Mouse (Mus musculus) spleen, postnatal 4 days (tissue): Measurements from ENCODE around the gene Rsc1a1.

ENCODE experiments used
- DNase-seq, 2 experiments: peaks; one replicate each; pipeline ENCODE4 v3.0.0; 2022; ENCODE audit warnings: low spot score in 2 of 2

Rsc1a1 gene

DNA sequence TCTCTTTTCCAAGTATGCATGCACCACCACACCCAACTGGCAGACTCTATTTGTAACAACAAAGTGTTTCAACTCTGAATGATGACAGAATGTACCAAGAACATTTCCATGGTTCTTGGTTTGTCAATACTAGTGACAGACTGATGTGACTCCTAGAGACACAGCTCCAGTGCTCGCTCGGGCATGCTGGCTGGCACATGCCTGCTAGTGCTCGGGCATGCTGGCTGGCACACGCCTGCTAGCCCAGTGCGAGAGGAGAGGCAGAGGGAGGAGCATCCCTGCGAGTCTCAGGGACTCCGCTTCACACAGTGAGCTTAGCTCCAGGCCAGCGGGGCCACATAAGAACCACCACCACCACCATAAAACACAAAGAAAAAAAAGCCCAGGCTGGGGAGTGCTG lies 9.3 kb upstream of the Rsc1a1 start:
- no peak for DNase-seq

DNA sequence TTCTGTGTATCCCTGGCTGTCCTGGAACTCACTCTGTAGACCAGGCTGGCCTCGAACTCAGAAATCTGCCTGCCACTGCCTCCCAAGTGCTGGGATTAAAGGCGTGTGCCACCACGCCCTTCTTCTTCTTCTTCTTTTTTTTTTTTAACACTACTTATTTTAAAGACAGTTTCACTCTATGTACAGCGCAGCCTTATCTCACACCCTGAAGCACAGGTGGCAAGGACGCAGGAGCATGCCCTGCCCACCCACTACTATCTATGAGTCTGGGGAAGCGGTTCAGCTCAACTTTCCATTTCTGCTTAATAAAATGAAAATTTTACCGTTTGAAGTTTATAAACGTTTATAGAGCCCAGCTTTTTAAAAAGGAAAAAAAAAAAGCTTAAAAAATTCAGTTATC lies 3.1 kb upstream of the Rsc1a1 start:
- no peak for DNase-seq

DNA sequence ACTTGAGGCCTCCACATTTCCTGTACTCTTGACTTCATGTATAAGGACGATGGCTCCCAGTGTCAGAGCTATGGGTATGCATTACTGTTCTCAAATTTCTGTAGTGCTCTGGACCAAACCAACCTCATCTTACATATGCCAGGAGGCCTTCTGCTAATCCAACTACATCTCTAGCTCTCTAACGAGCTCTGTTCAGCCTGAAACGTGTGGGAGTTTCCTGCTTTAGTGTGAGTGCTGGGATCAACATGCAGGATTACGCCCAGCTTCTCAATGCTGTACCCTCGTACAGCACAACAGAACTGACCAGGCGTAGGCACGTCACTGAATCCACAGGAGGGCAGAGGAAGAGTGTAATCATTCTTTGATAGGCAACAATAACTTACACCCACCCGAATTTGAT lies 1.1 kb upstream of the Rsc1a1 start:
- DNase-seq: no peak

DNA sequence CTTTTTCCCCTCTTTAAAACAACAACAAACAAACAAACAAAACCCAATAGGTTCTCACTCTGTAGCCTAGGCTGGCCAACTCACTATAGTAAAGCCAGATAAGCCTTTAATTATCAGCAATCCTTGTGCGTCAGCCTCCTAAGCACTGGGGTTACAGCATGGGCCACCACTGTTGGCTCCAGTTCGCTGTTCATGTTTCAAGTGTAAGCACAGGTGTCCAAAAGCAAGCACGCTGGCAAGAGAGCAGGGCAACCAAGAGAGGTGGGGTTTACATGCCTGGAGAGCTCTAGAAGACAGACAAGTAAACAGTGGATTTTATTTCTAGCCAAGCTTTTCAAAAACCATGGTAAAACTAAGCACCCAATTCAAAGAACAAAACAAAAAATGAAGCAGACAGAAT lies 694 bp upstream of the Rsc1a1 start:
- DNase-seq: no peak

DNA sequence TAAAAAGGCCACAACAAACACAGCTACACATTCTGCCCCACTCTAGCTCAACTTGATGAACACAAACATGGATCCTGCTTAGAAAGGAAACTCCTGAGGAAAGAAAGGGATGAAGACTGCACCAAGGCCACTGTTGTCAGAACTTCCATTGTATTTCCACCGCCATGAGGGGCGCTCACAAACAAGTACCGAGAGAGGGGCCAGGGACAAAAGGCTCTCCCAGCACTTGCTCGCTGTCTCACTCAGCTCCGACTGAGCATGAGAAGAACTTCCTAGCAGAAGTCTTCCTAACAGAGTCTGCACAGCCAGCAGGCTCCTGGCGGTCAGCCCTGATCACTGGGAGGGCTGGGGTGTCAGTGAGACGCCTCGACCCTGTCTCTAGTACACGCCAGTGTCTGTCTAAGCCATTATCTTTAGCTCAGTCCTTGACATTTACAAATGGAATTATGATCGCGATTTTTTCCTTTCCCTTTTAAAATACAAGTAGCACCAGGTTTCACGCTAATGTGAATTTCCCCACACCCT lies 2.6 kb downstream of the Rsc1a1 start:
- DNase-seq: no peak

DNA sequence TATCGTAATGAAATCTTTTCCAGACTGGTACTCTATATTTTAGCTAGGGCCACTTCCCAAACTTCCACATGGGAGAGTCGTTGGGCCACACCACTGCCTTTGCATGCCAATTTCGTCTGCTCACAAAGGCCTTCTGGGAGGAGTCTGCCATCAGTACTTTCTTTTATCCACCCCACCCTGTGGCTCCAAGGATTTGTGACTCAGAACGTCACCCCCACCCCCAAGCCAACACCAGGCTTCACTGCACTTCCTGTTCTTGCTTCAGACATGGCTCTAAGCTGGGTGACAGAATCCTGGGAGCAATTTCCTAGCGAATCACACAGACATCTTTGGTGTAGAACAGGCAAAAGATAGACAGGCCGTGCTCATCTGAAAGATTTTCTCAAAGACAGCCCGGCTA lies 3.6 kb downstream of the Rsc1a1 start:
- no peak for DNase-seq

DNA sequence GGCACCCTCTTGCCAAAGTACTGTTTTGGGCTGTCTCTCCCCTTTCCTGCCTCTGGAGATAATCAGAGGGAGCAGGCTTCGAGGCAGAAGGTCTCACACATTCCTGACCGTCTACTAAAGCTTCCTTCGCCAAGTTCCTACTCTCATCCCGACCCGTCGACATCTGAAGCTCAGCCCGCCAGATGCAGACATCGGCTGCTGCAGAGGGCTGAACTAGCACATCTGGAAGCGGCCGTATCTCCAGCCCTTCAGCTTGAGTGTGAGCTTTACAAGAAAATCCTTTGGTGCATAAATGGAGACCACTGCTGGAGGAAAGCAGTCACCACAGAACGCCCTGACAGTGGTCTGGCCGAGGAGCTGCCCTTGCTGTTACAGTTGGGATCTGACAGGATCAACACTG lies 4.5 kb downstream of the Rsc1a1 start:
- DNase-seq: no peak

DNA sequence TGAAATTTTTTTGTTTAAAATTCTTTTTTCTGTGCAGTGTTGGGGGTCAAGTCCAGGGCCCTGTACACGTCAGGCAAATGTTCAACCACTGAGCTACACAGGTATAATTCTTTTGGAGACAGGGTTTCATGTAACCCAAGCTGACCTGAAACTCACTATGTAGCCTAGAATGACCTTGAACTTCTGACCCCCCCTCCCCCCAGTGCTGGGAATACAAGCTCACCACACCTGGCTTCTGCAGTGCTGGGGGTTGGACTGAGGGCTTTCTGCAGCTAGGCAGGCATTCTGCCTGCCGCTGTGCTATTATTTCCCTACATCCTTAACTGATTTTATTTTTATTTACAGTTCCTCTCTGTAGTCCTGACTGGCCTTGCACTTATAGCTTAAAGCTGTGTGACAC lies 6.4 kb downstream of the Rsc1a1 start:
- DNase-seq: no peak

DNA sequence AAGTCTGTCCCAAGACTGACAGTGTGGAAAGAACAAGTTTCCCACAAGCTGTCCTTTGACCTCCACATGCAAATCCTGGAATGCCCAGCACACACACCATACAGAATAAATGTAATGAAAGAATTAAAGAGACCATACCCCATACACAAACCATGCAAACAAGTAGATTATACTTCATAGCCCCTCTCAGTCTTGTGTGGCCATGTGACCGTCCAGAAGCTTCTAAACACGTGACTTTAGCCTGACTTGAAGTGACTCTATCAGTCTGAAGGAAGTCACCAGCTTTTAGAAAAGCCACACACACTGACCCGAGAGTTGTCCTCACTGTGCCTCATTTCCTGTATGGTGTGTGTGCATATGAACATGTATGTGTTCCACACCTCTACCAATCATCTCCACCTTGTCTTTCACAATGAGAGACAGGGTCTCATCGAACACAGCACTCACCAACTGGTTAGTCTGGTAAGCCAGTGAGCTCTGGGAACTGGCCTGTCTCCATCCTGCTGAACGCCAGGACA lies 8.9 kb downstream of the Rsc1a1 start:
- no peak for DNase-seq

DNA sequence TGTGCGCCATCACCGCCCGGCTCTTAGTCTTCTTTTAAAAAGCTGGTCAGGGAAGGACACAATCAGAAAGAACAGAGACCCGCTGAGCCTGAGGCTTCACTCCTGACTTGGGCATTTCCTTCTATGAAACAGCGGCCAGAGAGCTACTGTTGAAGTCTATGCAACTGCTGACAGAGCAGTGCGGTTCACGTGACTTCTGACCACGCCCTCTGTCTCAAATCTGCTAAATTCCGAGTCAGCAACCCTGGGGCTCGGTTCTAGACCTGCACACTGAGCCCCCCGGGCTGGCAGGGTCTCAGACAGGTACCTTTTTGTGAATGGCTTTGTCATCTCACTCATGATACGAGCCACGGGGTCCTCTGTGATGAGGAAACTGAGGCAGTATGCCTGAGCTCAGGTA lies 13.1 kb downstream of the Rsc1a1 start:
- no peak for DNase-seq

DNA sequence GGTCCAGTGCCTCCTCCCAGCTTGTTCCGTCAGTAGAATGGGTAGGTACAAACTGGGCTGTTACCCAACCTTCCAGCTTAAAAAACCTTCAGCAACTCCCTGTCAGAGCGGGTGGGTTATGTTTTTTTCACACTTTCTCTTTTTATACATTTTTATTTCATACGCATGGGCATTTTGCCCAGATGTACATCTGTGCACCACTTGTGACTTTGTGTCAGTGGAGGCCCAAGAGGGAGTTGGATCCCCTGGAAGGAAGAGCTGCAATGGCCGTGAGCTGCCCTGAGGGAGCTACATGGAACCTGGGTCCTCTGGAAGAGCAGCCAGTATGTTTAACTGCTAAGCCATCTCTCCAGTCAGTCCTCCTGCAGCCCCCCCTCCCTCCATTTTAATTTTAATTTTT lies 14.0 kb downstream of the Rsc1a1 start:
- DNase-seq: no peak

DNA sequence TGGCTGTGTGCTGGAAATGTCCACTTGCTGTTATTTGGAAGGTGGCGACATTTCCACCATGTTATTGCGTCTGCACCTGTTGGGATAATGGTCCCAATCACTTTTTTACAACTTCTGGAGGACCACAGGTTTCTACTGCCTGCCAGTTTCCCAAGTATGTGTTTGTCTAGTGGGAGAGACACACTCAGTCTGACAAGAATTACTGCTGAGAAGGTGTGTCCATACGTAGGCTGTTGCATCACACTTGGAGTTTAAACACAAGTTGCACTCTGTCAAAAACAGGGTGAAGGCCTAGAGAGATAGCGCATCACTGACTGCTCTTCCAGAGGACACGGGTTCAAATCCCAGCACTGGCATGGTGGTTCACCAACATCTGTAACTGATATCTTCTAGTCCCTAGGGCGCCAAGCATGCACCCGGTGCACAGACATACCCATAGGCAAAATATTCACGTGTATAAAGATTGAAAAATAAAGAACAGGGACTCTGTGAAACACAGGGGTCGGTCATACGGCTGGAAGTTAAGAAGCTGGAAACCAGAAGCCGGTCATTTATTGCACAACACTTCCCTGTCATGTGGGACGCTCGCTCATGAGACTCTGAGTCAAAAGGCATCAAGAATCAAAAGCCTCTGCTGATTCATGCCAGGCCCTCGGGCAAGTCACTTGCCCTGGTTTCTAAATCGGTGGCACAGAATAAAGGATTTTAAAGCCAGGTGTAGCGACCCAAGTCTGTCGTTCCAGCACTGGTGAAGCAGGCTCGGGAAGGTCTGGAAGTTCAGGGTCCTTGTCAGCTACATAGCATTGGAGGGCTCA lies 15.3 kb downstream of the Rsc1a1 start:
- DNase-seq: no peak

DNA sequence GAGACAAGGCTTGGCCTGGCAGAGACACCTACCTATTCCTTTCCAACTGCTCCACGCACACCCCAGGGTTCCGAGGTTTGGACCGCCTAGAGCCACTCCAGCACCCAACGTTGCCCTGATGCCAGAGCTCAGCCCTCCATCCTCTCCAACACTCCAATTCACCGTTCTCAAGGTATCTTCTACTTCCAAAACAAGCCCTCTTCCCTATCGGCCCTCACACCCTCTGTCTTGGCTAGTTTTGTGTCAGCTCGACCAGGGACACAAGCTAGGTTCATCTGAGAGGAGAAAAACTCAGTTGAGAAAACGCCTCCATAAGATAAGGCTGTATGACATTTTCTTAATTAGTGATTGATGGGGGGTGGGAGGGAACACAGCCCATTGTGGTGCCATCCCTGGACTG lies 20.6 kb downstream of the Rsc1a1 start, which contains the start of gene Plekhm2:
Plekhm2 (minus strand) TSS at position 101 of the 400 bp plus-strand sequence.
- DNase-seq: no peak

DNA sequence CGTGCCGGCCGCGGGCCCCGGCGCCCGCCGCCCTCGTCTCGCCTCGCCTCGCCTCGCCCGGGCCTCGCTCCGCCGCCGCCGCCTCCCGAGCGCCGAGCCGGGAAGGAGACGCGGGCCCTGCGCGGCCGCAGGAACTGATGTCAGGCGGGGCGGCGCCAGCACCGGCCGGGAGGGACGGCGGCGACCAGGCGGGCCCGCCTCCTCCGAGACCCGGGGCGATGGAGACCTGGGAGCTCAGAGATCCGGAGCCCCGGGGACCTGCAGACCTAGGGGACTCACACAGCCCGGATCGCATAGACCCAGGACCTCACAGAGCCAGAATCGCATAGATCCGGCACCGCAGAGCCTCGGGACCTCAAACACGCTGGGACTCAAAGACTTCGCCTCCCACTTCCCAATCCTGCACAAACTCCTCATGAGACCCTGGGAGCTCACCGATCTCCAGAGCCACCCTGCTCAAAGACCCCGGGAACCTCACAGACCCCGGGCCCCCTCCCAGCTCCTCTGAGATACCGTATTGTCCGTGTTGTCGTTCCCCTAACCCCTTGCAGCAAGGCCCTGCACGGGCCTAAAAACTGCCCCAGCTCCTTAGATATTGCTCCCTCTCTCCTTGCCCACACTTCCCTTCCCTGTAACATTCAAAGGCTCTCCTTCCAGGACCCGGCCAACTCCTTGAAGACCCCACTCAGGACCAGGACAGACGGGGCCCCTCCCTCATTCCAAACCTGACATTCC lies 21.2 kb downstream of the Rsc1a1 start:
- DNase-seq: peak; percentile 74 to 88

DNA sequence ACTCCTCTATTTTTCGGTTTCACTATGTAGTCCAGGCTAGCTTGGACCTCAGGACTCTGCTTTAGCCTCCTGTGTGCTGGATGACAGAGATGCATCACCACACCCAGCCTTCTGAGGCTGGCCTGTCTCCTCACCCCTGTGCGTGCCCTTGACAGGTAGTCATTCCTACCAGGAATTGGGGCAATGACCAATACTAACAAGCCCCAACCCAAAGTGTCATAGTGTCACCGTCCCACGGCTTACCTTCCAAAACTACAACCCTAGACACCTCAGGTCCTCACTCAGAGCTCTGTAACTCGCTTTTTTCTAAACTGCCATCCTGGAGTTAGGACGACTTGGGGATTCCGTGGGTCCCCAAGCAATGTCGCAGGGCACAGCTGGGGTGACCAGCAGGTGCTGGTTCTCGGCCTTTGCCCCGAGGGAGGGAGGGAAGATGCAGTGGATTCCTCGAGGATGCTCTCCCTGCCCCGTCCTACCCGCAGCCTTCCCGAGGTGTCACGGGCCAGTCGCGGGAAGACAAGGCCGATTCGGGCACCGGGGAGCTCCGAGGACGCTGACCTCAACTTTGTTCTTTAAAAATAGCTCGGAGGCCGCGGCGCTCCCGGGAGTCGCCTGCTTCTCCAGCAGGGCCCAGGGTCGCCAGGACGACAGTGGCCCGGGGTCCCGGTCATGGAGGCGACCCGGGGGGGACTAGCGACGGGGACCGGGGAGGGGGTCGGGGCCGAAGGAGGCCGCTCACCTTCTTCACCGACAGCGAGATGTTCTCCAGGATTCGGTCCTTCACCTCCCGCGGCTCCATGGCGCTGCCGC lies 22.1 kb downstream of the Rsc1a1 start:
- peak in 1 of 2 experiments; percentile 77 for DNase-seq

DNA sequence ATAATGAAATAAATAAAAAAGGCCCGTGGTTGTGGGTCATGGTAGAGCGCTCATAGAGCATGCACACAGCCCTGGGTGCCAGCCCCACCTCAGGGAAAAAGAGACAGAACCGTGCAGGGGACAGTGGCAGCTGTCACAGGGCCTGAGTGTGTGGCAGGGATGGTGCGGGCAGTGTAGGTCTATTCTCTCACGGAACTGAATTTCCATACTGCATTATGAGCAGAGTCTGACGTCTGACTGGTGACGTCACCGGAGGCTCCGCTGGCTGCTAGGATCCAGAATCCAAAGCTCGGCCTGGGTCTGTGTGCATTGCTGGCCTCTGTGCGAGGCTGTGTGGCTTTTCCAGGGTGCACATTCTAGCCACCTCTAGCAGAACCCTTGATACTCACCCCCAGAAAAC lies 24.5 kb downstream of the Rsc1a1 start:
- no peak for DNase-seq

DNA sequence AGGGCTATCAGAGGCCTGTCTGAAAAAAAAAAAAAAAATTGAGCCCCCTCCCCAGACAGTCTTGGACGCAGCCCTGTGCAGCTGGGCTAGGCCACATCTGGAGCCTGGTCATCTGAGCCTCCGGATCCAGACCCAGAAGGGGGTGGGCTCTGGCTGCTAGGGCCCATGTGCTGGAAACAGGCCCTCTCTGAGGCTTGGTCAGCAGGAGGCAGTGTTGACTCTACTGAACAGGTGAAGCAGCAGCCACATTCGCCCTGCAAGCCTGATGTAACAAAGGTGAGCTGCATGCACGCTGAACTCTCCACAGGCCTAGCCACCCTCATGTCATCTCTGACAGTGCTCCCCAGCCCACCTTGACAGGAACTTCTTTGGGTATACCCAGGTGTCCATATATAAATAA lies 25.7 kb downstream of the Rsc1a1 start:
- DNase-seq: no peak

DNA sequence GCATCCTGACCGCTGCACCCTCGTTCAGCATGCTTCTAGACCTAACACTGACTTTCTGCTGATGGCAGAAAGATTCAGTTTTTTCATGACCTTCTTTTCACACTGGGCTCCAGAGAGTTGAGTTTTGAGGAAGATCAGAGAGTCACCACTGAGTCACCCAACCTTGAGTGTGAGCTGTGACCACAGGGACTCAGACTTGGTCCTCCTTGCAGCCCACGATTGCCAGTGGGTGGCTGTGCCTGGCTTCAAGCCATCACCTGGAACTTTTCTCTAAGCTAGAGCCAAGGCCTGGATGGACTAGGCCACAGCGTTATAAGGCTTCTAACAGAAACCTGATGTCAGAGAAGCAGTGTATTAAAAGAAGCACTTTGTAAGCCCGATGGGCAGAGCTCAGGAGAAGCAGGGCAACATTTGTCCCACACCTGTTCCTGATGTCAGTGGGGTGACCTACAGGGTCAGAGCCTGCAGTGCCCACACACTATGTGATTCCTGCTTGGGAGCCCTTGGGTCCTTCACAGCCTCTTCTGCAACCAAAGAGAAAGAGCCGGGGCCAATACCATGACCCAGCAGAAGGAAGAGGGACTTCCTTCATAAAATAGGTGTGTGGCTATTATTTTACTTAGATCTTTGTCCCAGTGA lies 26.4 kb downstream of the Rsc1a1 start:
- DNase-seq: no peak

DNA sequence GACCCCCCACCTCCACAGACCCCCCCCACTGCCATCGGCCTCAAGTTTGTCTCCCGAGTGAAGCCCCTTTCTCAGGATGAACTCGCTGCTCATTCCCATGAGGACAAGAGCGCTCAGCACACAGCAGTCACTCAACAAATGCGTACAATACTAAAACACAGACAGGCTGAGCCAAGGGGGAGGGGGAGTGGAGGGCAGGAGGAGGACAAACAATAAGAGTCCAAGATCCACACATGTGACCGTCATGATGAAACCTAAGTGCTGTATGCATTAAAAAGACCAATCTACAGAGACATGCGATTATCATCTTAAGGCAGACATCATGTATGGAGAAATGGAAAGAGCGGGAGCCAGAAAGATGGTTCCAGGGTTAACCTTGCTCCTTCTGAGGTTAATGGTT lies 28.5 kb downstream of the Rsc1a1 start:
- no peak for DNase-seq

DNA sequence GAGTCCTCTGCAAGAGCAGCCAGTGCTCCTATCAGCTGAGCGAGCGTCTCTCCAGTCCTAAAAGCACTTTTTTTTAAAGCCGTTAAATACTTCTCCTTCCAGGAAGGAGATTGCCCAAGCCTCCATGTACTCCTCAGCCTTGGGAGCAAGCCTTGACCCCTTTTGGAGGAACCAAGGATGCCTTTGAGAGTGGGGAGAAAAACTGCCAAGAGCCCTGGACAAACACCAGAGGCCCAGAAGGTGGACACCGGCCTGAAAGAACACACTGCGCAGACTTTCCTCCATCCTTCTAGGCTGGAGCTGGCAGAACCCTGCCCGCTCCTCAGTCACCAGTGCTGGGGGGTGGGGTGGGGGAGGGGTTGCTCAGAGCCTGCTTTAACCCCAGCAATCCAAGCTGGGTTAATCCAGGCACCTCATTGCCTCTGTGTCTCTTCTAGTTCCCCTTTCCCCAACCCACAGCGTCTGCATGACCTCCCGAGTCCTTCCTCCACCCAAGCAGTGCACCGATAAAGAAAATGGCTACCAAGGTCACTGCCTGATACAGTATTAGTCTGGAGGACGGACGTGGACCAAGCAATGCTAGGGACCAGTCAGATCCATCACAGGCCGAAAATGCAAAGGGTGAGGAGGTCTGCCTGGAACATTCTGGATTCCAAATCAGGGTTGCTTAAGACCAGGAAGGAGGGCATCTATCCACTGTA lies 29.3 kb downstream of the Rsc1a1 start:
- no peak for DNase-seq

DNA sequence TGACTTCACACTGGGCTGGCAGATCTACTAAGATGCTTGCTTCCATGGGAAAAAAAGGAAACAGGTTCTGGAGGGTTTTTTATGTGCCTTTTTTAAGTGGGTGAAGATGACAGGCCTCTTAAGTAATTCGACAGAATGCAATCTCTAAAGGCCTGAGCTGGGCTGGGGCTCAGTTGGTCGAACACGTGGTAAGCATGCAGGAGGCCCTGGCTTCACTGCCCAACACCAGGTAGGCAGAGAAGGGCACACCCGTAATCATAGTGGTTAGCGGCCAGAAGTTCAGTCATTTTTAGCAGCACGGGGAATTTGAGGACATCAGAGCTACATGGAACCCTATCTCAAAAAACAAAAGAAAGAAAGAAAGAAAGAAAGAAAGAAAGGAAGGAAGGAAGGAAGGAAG lies 30.9 kb downstream of the Rsc1a1 start:
- no peak for DNase-seq
